Mouse (Mus musculus) megakaryocyte, embryonic 14.5 days (primary cell): ENCODE measurements around the gene Cnih3. TPM values are rescaled to one million over a fixed set of nuclear protein-coding genes. Genes with fewer than 3 reads are reported as not detected.

Source experiments
- H3K27me3 ChIP-seq: replicated peaks from 2 replicates; pipeline ENCODE3; 2012; ENCODE audit warnings: inconsistent platforms
- H3K36me3 ChIP-seq: replicated peaks from 2 replicates; pipeline ENCODE3; 2012; ENCODE audit warnings: low read length, inconsistent platforms, mixed read lengths
- H3K4me1 ChIP-seq: 2 replicates; pipeline ENCODE4 v1.6.1; 2012; ENCODE audit warnings: inconsistent platforms
- H3K4me3 ChIP-seq: replicated peaks from 2 replicates; pipeline ENCODE3; 2012; ENCODE audit warnings: moderate library complexity, mild to moderate bottlenecking, inconsistent platforms
- H3K9me3 ChIP-seq: 2 replicates; pipeline ENCODE4 v1.6.1; 2012; ENCODE audit warnings: inconsistent platforms
- FLI1 ChIP-seq: IDR thresholded peaks from 2 replicates; pipeline ENCODE4 v1.6.1; 2012; ENCODE audit warnings: low read length, inconsistent platforms, mixed read lengths
- GATA1 ChIP-seq: IDR thresholded peaks from 3 replicates; pipeline ENCODE4 v1.6.1; 2012; ENCODE audit warnings: mixed read lengths, low read length, inconsistent platforms, borderline replicate concordance
- polyA plus RNA-seq: library from polyadenylated mRNA; stranded (reverse); fragments of >175 nt; gene quantifications from 2 replicates; pipeline ENCODE4 v1.2.3, GENCODE M21; 2012; ENCODE audit warnings: low replicate concordance; ENCODE audit not compliant: insufficient read depth

The Cnih3 gene
- polyA plus RNA-seq, 1 experiment = not detected

GRCm38 (mm10) chr1:181462051-181462905 lies 109.8 kb downstream of the Cnih3 start:
- H3K4me3 ChIP-seq = no peak overlapping the region
- TF ChIP-seq GATA1 = no peak
- no peak for TF ChIP-seq FLI1
- H3K27me3 ChIP-seq = peaks cover 75% of the 10 kb centered on the region
- H3K4me1 ChIP-seq = peaks cover 10% of the 10 kb centered on the region
- peaks cover 21% of the 10 kb centered on the region for H3K9me3 ChIP-seq
- no peaks in the 10 kb centered on the region for H3K36me3 ChIP-seq

GRCm38 (mm10) chr1:181462906-181463179 lies 110.4 kb downstream of the Cnih3 start:
- TF ChIP-seq FLI1 (no peak), GATA1 (no peak)
- H3K4me3 ChIP-seq = no peak overlapping the region
- H3K36me3 ChIP-seq = no peaks in the 10 kb centered on the region

DNA sequence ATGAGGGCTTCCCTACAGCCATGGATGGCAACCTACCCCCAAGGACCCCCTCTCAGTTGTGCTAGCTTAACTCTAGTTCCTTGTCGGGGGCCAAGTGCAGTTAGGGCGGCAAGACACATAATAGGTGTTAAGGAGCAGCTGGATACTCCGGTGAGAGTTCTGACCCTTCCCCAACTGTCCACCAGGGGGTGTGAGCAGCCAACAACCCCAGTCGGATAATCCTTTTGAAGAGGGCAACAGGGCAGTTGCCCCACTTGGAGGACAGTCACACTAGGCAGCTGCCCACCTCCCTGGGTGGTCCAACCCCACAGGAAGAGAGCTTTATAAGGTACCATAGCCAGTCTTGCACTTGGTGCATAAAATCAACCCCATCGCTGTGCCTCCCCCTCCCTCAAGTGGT lies 112.6 kb downstream of the Cnih3 start:
- no peak for TF ChIP-seq FLI1
- no peak for TF ChIP-seq GATA1
- Histone ChIP-seq H3K36me3 (no peaks in the 10 kb centered on the region), H3K4me1 (peaks cover 10% of the 10 kb centered on the region), H3K27me3 (peaks cover 59% of the 10 kb centered on the region), H3K4me3 (no peak overlapping the region), H3K9me3 (no peaks in the 10 kb centered on the region)

More at GRCm38 (mm10) chr1:181462906-181463179, 110.4 kb downstream of the Cnih3 start:
- Histone ChIP-seq H3K27me3 (peaks cover 73% of the 10 kb centered on the region), H3K4me1 (peaks cover 10% of the 10 kb centered on the region), H3K9me3 (peaks cover 15% of the 10 kb centered on the region)

- H3K9me3 ChIP-seq = peaks cover 6% of the 10 kb centered on the region
- TF ChIP-seq GATA1 (no peak), FLI1 (no peak)
- peaks cover 10% of the 10 kb centered on the region for H3K4me1 ChIP-seq
- H3K27me3 ChIP-seq = peaks cover 60% of the 10 kb centered on the region
- H3K36me3 ChIP-seq = no peaks in the 10 kb centered on the region
- H3K4me3 ChIP-seq = no peak overlapping the region
These were observed 113.6 kb downstream of the Cnih3 start for GRCm38 (mm10) chr1:181466040-181466439.

DNA sequence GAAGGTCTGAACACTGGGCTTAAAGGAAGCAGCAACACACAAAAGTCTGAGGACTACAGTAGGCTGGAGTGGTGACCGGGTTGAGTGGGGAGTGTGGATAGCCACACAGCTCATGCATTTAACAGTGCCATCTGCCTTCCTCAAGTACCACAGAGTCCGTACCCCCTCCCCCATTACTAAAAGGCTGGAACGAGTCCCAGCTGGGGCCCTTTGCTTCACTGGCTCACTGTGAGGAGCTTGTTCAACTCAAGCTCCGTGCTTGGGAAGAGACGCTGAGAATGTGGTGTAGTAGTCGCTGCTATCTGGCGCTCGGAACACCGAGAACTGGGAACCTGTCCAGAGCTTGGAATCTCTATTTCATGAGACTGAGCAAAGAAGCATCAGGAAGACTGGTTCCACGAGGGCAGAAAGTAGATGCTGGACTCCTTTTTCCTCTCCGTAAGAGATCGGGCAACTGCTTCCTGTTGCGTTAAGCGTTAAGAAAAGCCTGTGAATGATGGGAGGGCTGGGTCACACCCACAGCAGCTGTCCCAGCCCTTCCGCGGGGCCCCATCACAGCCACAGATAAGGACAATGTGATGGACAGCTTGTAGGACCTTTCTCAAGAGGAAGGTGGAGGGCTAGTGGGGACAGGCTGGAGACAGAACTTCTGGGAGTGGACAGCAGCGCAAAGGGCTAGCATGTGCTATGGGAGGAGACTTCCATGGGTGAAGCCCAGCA lies 114.3 kb downstream of the Cnih3 start:
- Histone ChIP-seq H3K4me3 (no peak overlapping the region), H3K27me3 (peaks cover 59% of the 10 kb centered on the region), H3K9me3 (peaks cover 14% of the 10 kb centered on the region), H3K36me3 (no peaks in the 10 kb centered on the region), H3K4me1 (peaks cover 10% of the 10 kb centered on the region)
- TF ChIP-seq FLI1 (no peak), GATA1 (no peak)

DNA sequence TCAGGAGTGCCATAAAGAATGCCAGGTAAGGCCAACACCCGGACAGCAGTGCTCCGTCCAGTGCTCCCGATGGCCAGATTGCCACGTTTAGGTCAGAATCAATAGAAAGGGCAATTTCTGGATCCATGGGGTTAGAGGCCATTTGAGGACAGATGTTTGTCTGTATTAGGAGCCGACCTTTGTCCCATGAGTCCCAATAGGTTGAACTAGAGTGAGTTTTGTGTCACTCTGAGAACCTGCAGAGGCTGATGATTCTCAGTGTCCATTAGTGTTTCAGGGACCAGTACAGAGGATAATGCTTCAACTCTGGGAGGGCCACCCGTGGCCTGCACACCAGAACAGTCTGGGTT lies 114.9 kb downstream of the Cnih3 start:
- Histone ChIP-seq H3K4me1 (peaks cover 10% of the 10 kb centered on the region), H3K27me3 (peaks cover 54% of the 10 kb centered on the region), H3K36me3 (no peaks in the 10 kb centered on the region), H3K9me3 (peaks cover 15% of the 10 kb centered on the region), H3K4me3 (no peak overlapping the region)
- TF ChIP-seq FLI1 (no peak), GATA1 (no peak)

DNA sequence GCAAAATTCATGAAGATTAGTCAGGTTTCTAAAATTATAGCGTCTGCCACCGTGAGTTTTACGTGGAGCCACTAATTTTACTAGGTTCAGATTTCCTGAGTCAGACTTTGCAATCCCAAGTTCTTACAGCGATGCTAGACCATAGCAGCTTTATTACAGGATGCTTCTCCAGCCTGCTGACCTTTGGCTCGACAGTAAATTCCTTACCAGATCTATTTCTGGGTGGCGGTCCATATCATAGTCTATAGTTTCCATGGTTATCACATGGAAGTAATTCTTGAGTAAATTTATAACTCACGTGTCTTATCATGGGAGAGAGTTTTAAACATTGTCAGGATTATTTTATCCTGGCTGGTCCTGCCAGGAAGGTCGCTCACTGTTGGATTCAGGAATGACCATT lies 117.0 kb downstream of the Cnih3 start:
- Histone ChIP-seq H3K36me3 (no peaks in the 10 kb centered on the region), H3K4me1 (peaks cover 10% of the 10 kb centered on the region), H3K9me3 (peaks cover 15% of the 10 kb centered on the region), H3K27me3 (peaks cover 42% of the 10 kb centered on the region), H3K4me3 (no peak overlapping the region)
- no peak for TF ChIP-seq FLI1
- TF ChIP-seq GATA1 = no peak

- Histone ChIP-seq H3K4me1 (no peaks in the 10 kb centered on the region), H3K9me3 (peaks cover 7% of the 10 kb centered on the region), H3K4me3 (no peak overlapping the region), H3K27me3 (peaks cover 33% of the 10 kb centered on the region), H3K36me3 (no peaks in the 10 kb centered on the region)
- no peak for TF ChIP-seq FLI1
- no peak for TF ChIP-seq GATA1
These were observed 123.7 kb downstream of the Cnih3 start for GRCm38 (mm10) chr1:181476141-181476540.

- H3K4me3 ChIP-seq = no peak overlapping the region
- no peaks in the 10 kb centered on the region for H3K4me1 ChIP-seq
- H3K27me3 ChIP-seq = peaks cover 33% of the 10 kb centered on the region
- no peak for TF ChIP-seq FLI1
- TF ChIP-seq GATA1 = no peak
- peaks cover 3% of the 10 kb centered on the region for H3K9me3 ChIP-seq
- H3K36me3 ChIP-seq = no peaks in the 10 kb centered on the region
These were observed 124.1 kb downstream of the Cnih3 start for GRCm38 (mm10) chr1:181476557-181476956.

DNA sequence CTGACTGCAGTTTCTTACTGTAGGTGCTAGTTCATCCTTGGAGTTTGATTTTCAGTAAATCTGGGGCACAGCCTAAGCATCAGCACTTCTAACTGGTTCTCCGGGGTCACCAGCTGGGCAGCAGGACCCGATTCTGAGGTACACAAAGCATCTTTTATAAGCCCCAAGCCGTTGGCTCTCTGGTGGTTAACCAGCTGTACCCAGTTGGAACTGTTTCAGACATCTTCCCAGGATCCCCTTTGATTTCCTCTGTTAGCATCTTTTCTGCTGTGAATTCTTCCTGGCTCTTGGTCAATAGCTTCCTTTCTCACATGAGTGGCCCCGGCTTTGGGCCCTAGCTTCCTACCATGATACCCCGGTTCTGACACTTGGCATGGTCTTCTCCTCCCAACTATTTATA lies 132.3 kb downstream of the Cnih3 start:
- TF ChIP-seq GATA1 = no peak
- TF ChIP-seq FLI1 = no peak
- no peak overlapping the region for H3K4me3 ChIP-seq
- peaks cover 4% of the 10 kb centered on the region for H3K9me3 ChIP-seq
- H3K4me1 ChIP-seq = no peaks in the 10 kb centered on the region
- H3K27me3 ChIP-seq = peaks cover 35% of the 10 kb centered on the region
- H3K36me3 ChIP-seq = no peaks in the 10 kb centered on the region
